Mouse (Mus musculus) gonadal fat pad, adult 2 months (tissue): ENCODE results near the gene Fcnb. TPM values are rescaled to one million over a fixed set of nuclear protein-coding genes. Genes with fewer than 3 reads are reported as not detected.

ENCODE experiments used
- DNase-seq: peaks from one replicate; pipeline ENCODE4 v3.0.0-alpha.2; 2012; ENCODE audit warnings: low read depth
- polyA plus RNA-seq: library from polyadenylated mRNA; depleted of rRNA; stranded (reverse); fragments of >200 nt; gene quantifications from 2 replicates; pipeline ENCODE4 v1.2.3, GENCODE M21; 2012; rRNA removed

Gene Fcnb
- polyA plus RNA-seq, 1 experiment: not detected

GRCm38 (mm10) chr2:28032469-28032868 lies 52.2 kb downstream of the Fcnb start:
- DNase-seq: no peak

GRCm38 (mm10) chr2:28031860-28032259 lies 52.8 kb downstream of the Fcnb start:
- DNase-seq: no peak

Other genes starting within 250 kb of the Fcnb start
- gene Col5a1, start 198.5 kb downstream of the Fcnb start, polyA plus RNA-seq: 35.0 and 39.3 TPM in 2 replicates
- gene Olfm1, start 108.1 kb upstream of the Fcnb start, polyA plus RNA-seq: 61.7 and 69.8 TPM in 2 replicates